Mouse (Mus musculus): ENCODE measurements around the gene Dnah3. TPM values are rescaled to one million over a fixed set of nuclear protein-coding genes. Genes with fewer than 3 reads are reported as not detected.

Gene Dnah3
- polyA plus RNA-seq, 1 experiment: not detected

GRCm38 (mm10) chr7:119985279-119985912 lies 109.7 kb downstream of the Dnah3 start:
- no peak for TF ChIP-seq CTCF (IDR thresholded peaks at IDR 0.05; ENCODE audit: borderline replicate concordance, insufficient read depth, low read length)
- no peak for TF ChIP-seq POLR2A (IDR thresholded peaks at IDR 0.05; ENCODE audit: low read depth, low read length)
- Histone ChIP-seq H3K4me3 (ENCODE audit: insufficient read depth, low read length) (no peak overlapping the region), H3K27ac (ENCODE audit: insufficient read depth, low read length) (peak overlapping the region; percentile 72), H3K4me1 (ENCODE audit: control insufficient read depth, insufficient read depth, low read length) (peaks cover 7% of the 10 kb centered on the region)

GRCm38 (mm10) chr7:119980170-119980569 lies 114.9 kb downstream of the Dnah3 start:
- peaks cover 3% of the 10 kb centered on the region for H3K4me1 ChIP-seq (ENCODE audit: control insufficient read depth, insufficient read depth, low read length)
- no peak for TF ChIP-seq CTCF (IDR thresholded peaks at IDR 0.05; ENCODE audit: borderline replicate concordance, insufficient read depth, low read length)
- TF ChIP-seq POLR2A (IDR thresholded peaks at IDR 0.05; ENCODE audit: low read depth, low read length): no peak
- H3K4me3 ChIP-seq (ENCODE audit: insufficient read depth, low read length): no peak overlapping the region
- no peak overlapping the region for H3K27ac ChIP-seq (ENCODE audit: insufficient read depth, low read length)

DNA sequence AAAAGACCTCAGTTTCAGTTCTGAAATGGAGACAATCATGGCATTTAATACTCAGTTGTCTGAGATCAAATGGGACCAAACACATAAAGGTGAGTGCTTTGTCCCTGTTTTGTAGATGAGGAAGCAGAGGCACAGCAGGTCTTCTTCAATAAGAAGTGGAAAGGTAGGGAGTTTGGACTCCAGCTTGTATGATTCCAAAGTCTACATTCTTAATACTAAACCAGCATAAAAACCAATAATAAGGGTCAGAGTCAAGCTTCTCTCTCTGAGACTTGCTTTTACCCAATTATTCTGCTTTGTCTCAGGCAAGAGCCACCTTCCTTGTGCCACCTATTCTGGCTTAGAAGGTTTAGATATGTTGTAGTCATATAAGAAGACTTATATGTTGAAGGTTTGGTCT lies 116.5 kb downstream of the Dnah3 start:
- Histone ChIP-seq H3K4me3 (ENCODE audit: insufficient read depth, low read length) (no peak overlapping the region), H3K27ac (ENCODE audit: insufficient read depth, low read length) (no peak overlapping the region), H3K4me1 (ENCODE audit: control insufficient read depth, insufficient read depth, low read length) (no peaks in the 10 kb centered on the region)
- TF ChIP-seq POLR2A (IDR thresholded peaks at IDR 0.05; ENCODE audit: low read depth, low read length) (no peak), CTCF (IDR thresholded peaks at IDR 0.05; ENCODE audit: borderline replicate concordance, insufficient read depth, low read length) (no peak)

GRCm38 (mm10) chr7:119977574-119977973 lies 117.5 kb downstream of the Dnah3 start:
- Histone ChIP-seq H3K4me3 (ENCODE audit: insufficient read depth, low read length) (no peak overlapping the region), H3K27ac (ENCODE audit: insufficient read depth, low read length) (no peak overlapping the region), H3K4me1 (ENCODE audit: control insufficient read depth, insufficient read depth, low read length) (no peaks in the 10 kb centered on the region)
- TF ChIP-seq CTCF (IDR thresholded peaks at IDR 0.05; ENCODE audit: borderline replicate concordance, insufficient read depth, low read length): no peak
- TF ChIP-seq POLR2A (IDR thresholded peaks at IDR 0.05; ENCODE audit: low read depth, low read length): no peak

DNA sequence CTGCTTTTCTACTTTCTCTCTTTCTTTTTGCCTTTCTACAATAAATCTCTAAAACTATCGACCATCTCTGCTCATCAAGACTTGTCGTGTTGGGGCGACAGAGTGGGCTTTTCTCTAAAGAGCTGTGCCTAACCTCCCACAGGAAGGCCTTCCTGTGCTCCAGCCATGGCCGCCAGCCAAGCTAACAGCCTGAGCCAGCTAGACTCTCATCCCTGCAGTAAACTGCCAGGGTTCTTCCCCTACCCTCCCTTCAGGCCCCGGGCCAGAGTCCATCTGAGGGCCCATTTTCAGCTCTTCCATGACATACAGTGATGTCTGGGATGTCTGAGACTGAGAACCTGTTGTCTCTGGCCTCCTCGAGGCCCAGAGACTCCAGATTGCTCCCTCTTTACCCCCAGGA lies 118.8 kb downstream of the Dnah3 start:
- Histone ChIP-seq H3K4me3 (ENCODE audit: insufficient read depth, low read length) (no peak overlapping the region), H3K4me1 (ENCODE audit: control insufficient read depth, insufficient read depth, low read length) (no peaks in the 10 kb centered on the region), H3K27ac (ENCODE audit: insufficient read depth, low read length) (no peak overlapping the region)
- no peak for TF ChIP-seq POLR2A (IDR thresholded peaks at IDR 0.05; ENCODE audit: low read depth, low read length)
- no peak for TF ChIP-seq CTCF (IDR thresholded peaks at IDR 0.05; ENCODE audit: borderline replicate concordance, insufficient read depth, low read length)

GRCm38 (mm10) chr7:119974214-119974613 lies 120.9 kb downstream of the Dnah3 start:
- no peak overlapping the region for H3K4me3 ChIP-seq (ENCODE audit: insufficient read depth, low read length)
- peak overlapping the region; percentile 85 for H3K27ac ChIP-seq (ENCODE audit: insufficient read depth, low read length)

GRCm38 (mm10) chr7:119969320-119969719 lies 125.8 kb downstream of the Dnah3 start:
- no peak overlapping the region for H3K4me3 ChIP-seq (ENCODE audit: insufficient read depth, low read length)
- no peak overlapping the region for H3K27ac ChIP-seq (ENCODE audit: insufficient read depth, low read length)
- TF ChIP-seq POLR2A (IDR thresholded peaks at IDR 0.05; ENCODE audit: low read depth, low read length): no peak
- no peaks in the 10 kb centered on the region for H3K4me1 ChIP-seq (ENCODE audit: control insufficient read depth, insufficient read depth, low read length)

More at GRCm38 (mm10) chr7:119974214-119974613, 120.9 kb downstream of the Dnah3 start:
- no peak for TF ChIP-seq CTCF (IDR thresholded peaks at IDR 0.05; ENCODE audit: borderline replicate concordance, insufficient read depth, low read length)
- TF ChIP-seq POLR2A (IDR thresholded peaks at IDR 0.05; ENCODE audit: low read depth, low read length): no peak
- H3K4me1 ChIP-seq (ENCODE audit: control insufficient read depth, insufficient read depth, low read length): no peaks in the 10 kb centered on the region

GRCm38 (mm10) chr7:119965651-119966395 lies 129.3 kb downstream of the Dnah3 start:
- H3K4me1 ChIP-seq (ENCODE audit: control insufficient read depth, insufficient read depth, low read length): peaks cover 3% of the 10 kb centered on the region; the same call in 1 of the 2 replicates
- no peak overlapping the region for H3K4me3 ChIP-seq (ENCODE audit: insufficient read depth, low read length)
- H3K27ac ChIP-seq (ENCODE audit: insufficient read depth, low read length): no peak overlapping the region
- TF ChIP-seq CTCF (IDR thresholded peaks at IDR 0.05; ENCODE audit: borderline replicate concordance, insufficient read depth, low read length) (no peak), POLR2A (IDR thresholded peaks at IDR 0.05; ENCODE audit: low read depth, low read length) (no peak)

GRCm38 (mm10) chr7:119965205-119965604 lies 129.9 kb downstream of the Dnah3 start:
- peaks cover 3% of the 10 kb centered on the region; the same call in 1 of the 2 replicates for H3K4me1 ChIP-seq (ENCODE audit: control insufficient read depth, insufficient read depth, low read length)
- H3K27ac ChIP-seq (ENCODE audit: insufficient read depth, low read length): no peak overlapping the region
- H3K4me3 ChIP-seq (ENCODE audit: insufficient read depth, low read length): no peak overlapping the region
- TF ChIP-seq POLR2A (IDR thresholded peaks at IDR 0.05; ENCODE audit: low read depth, low read length): no peak
- TF ChIP-seq CTCF (IDR thresholded peaks at IDR 0.05; ENCODE audit: borderline replicate concordance, insufficient read depth, low read length): no peak

GRCm38 (mm10) chr7:119961107-119961506 lies 134.0 kb downstream of the Dnah3 start:
- no peak overlapping the region for H3K27ac ChIP-seq (ENCODE audit: insufficient read depth, low read length)

More at GRCm38 (mm10) chr7:119961107-119961506, 134.0 kb downstream of the Dnah3 start:
- H3K4me1 ChIP-seq (ENCODE audit: control insufficient read depth, insufficient read depth, low read length): peaks cover 3% of the 10 kb centered on the region; the same call in 1 of the 2 replicates
- TF ChIP-seq CTCF (IDR thresholded peaks at IDR 0.05; ENCODE audit: borderline replicate concordance, insufficient read depth, low read length): no peak
- no peak for TF ChIP-seq POLR2A (IDR thresholded peaks at IDR 0.05; ENCODE audit: low read depth, low read length)
- H3K4me3 ChIP-seq (ENCODE audit: insufficient read depth, low read length): no peak overlapping the region

All from embryonic fibroblast, embryonic 13.5 days (primary cell).